Mouse (Mus musculus): Measurements from ENCODE around the gene Nus1.

The Nus1 gene

DNA sequence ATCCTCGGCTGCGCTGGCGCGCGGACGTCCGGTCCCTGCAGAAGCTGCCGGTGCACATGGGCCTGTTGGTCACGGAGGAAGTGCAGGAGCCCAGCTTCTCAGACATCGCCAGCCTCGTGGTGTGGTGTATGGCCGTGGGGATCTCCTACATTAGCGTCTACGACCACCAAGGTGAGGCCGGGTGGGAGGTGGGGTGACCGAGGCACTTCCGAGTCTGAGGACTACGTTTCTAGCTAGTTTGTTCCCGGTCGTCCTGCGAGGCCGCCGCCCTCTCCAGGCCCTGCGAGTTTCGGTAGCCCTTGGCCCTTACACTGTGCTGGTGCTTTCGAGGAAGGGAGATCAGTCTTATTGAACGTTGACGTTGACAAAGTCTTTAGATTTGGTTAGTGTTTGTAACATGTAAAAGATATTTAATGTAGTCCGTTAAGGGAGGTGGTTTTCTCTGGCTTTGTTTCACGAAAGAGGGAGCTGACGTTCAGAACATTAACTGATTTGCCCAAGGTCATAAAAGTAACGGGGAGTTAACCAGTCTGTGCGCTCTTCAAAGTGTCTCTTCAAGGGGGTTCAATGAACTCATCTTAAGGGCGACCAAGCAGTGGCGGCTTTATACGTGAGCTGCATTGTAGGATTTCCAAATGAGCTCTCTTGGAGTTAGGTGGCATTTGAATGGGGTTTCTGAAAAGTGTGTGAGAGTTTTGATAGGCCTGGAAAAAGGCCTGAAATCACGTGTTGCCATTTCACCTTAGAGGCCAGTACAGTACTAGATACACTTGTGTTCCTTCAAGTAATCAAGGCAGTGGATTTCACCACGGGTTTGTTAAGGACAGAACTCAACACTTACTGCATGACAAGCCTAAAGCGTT, 882 bp downstream of the Nus1 start:
- no peak for DNase-seq (ENCODE audit: low spot score)

DNA sequence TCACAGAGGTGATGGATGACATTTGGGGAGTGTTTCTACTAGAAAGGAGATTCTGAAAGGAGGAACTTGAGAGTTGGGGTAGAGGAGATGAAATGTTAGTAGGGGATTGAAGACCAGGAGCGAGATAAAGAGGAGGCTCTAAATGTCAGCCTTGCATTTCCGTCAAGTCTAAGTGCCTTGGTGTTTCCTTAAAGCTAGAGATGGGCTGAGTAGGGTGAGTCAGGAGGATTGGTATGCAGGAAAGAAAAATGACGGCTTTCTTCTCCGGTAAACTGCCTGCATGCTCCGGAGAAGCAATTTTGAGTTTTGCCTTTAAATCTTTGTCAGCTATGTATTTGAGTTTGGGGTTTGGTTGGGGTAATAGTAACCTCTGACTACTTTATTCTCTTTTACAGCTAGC, 1.6 kb downstream of the Nus1 start:
- no peak for DNase-seq (ENCODE audit: low spot score)

DNA sequence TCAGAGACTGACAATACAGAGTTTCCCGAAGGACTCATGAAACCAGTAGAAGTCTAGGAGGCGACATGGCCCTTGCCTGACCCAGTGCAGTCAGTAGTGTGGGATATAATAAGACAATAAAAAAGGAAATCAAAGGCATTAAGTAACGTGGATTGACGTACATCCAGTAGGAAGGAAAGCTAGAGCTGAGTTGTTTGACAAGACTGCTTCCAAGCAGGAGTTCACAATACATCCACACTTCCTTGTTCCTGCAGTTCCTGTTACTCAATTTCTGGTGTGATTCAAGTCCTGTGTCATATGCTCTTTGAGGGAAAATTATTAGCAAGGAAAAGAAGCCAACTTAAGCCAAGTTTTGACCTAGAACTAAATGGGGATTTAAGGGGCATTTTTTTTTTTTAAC, 2.1 kb downstream of the Nus1 start:
- DNase-seq (ENCODE audit: low spot score), result no peak

DNA sequence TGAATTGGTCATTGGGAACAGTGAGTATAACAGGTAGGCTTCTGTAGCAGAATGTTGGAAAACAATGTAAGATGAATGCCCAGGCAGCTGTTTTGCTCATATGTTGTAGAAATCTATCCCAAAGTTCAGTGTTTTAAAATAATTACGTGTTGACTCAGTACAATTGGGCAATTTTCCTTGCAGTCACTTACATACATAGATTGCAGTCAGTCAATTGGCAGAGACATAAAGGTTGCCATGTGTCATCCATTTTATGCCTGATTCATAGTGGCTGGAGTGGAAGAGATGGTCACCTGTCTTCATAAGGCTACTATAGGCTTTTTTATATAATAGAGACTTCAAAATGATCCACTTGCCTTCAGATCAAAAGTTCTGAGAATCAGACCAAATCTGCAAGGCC, 3.2 kb downstream of the Nus1 start:
- no peak for DNase-seq (ENCODE audit: low spot score)

DNA sequence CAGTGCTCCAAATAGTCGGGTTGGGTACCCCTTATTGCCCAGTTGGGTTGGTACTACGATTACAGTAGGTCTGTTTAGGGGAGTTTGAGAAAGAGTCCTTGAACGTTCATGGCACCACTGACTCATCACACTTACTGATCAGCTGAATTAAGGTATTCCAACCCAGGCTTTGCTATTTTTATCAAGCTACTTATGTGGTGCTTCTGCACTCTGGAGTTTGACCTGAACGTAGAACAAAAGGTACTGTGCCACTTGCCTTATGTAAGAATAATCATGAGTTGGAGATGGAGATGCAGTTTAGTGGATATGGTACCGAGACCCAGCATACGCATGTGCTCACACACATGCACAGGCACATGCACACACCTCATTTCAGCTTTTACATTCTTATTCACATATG, 4.4 kb downstream of the Nus1 start:
- no peak for DNase-seq (ENCODE audit: low spot score)

DNA sequence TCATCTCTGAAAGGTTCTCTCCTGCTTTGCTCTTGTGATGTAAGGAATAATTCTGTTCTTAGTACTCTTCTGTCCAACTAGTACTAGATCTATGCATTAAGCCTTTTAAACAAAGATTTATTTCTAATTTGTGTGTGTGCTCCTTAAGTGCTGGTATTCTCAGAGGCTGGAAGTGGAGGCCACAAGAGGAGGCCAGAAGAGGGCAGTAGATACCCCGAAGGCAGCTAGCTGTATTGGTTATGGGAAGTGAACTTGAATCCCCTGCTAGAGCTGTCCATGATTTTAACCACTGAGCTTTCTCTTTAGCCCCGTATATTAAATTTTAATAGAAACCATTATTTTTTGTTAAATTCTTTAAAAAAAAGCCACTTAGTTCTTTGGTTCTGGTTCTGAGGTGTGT, 5.8 kb downstream of the Nus1 start:
- DNase-seq (ENCODE audit: low spot score), result no peak

DNA sequence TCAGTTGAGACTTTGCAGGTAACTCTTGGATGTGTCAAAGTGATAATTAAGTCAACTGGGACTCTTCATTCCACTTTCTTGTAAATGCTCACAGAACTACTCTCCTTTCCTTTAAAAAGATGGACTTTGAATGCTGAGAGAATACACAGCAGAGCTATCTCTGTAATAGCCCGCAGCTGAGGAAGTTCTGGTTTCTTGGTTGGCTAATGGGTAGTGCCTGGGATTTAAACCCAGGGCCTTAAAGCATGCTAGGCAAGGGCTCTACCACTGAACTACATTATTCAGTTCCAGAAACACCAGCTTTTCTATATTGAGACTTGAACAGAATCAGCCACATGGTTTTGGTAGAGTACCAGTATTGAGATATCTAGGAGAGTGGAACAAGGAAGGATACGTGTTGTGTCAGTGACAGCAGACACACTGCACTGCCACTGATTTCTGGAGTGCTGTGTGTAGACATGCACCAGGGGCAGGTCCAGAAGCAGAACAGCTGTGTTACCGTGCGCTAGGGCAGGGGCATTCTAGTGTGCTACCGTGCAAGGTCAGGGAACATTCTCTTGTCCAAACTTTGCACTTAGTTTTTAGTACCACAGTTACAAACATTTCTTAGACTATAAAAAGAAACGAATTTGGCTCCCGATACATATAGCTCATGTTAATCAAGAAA, 9.1 kb downstream of the Nus1 start:
- no peak for DNase-seq (ENCODE audit: low spot score)

DNA sequence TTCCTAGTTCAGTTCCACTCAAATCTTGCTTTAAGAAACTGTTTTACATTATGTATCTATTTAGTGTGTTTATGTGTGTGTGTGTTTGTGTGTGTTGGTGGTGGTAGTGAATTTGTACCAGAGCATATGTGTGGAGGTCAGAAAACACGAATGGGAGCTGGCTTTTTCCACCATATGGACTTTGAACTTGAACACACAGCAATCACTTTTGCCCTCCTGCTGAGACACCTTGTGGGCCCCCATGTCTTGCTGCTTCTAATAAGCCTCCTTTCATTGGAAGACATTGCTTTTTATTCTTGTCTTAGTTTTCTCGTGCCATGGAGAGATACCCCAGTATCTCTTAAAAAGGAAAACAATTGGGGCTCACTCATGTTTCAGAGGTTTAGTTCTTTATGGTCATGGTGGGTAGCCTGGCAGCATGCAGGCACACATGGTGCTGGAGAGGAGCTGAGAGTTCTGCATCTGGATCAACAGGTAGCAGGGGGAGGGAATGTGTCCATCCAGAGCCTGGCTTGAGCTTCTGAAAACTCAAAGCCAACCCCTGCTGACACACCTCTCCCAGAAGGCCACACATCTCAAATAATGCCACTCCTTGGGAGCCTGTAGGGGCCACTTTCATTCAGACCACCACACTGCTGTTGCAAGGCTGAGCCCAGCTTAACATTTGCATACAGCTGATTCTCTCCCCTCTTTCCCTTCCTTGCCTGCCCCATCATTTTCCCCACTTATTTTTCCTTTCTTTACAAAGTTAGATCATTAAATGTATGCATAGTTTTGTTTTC, 10.5 kb downstream of the Nus1 start:
- DNase-seq (ENCODE audit: low spot score), result no peak

DNA sequence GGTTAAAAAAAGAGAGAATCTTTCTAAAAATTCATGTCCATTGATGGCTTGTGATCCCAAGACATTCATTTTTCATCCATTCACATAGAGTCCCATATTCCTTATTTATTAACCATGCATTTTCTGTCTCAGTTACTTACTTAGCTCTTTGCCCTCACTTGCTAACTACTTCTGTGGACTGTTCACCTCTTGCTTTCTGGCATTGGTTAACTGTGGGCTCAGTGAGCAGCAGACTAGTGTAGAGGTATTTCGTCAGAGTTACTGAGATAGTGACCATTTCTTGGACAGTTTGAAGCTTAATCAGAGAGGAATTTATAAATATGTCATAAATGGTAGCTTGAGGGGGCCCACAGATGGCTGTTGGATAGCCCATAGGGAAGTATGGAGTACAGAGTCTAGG, 13.6 kb downstream of the Nus1 start:
- no peak for DNase-seq (ENCODE audit: low spot score)

DNA sequence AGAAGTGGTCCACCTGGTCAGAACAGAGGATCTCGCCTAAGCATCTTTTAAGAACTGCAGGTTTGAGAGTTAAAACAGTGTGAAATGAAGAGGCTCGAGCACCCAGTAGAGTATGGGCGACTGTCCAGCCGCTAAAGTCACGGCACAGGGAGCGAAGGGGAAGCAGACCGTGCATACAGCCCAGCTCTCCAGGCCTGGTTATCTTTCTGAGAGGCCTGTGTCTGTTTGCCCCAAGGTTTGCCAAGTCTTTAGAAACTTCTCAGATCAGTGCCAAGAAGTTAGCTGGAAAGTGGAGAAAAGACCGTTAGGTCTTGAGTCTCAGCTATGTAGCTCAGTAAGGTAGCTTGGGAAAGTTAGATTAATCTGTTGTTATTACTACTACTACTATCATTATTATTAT, 17.5 kb downstream of the Nus1 start:
- DNase-seq (ENCODE audit: low spot score), result no peak

DNA sequence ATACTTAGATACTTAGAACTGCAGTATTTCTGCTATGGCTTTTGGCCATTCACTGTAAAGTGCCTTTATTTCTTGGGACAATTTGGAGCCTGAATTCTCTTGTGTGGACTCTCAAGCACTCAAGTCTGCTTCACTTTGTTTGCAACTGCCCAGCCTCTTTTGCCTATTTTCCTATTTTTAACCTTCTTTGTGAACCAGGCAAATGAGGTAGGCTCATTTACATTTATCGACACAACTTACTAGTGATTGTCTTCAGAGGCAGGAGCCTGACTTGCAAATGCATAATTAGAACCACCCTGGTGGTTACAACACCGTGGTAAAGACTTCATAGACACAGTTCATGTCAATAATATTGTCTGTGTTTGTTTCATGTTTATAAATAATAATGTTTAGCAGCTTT, 43.3 kb downstream of the Nus1 start:
- no peak for DNase-seq (ENCODE audit: low spot score)

DNA sequence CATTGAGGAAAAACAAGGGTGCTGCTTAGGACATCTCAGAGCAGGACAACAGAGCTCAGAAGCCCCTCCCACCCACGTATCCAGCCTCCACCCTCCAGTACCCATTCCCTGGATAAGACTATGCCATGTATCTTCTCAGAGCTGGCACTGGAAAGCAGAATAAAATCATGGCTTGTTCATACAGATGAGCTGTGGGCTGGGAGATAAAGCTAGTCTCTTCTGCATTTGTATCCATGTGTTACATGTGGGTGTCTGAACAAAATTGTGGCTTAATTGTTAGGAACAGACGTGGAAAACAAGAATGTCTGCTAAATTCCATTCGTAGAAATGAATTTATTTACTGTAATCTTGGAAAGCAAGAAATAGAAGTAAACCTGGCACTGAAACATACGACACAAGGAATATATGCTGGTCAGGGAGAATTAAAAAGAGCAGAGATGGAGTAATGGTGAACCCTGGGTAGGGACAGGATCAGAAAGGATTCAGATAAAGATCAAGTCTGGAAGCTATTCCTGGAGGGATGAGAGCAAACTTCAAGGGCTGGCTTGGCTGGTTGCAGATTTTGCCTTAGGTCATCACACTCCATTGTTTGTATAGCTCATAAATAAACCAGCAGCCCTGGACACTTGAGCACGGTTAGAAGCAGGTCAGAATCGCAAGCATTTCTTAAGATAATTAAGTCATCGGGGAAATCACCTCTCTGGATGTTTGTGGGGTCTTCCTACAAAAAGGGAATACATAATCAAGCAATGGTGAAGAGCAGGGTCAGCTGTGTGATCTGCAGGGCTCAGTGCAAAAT, 46.8 kb downstream of the Nus1 start:
- DNase-seq (ENCODE audit: low spot score), result peak; percentile 45

DNA sequence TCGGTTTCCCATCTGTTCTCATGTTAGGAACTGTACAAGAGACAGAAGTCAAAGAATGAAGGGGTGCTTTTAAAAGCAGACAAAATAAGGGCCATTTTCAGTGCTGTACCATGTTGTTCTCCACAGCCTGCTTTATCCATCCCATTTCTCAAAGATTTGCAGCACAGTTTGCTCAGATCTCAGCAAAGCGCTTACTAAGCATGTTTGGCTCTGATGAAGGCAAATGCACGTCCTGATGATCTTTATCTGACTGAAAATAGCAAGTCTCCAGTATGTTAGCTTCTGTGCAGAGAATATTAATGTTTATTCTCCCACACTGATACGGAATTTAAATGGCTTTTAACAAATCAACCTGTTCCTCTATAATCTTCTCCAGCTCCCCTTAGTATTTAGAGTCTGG, 54.2 kb downstream of the Nus1 start:
- no peak for DNase-seq (ENCODE audit: low spot score)

All from layer of hippocampus, adult 9-10 months (tissue).